Mouse (Mus musculus) kidney, postnatal 4 days (tissue): ENCODE results near the gene Olfr507.
"Not testable (repeated sequence)": the region's sequence is repeated elsewhere in the genome, so short reads cannot be mapped to it uniquely, and the experiment has no call there.

ENCODE experiments used
- DNase-seq, 2 experiments: peaks; one replicate each; pipeline ENCODE4 v3.0.0; 2021; ENCODE audit warnings: mixed read lengths in 2 of 2

The Olfr507 gene

DNA sequence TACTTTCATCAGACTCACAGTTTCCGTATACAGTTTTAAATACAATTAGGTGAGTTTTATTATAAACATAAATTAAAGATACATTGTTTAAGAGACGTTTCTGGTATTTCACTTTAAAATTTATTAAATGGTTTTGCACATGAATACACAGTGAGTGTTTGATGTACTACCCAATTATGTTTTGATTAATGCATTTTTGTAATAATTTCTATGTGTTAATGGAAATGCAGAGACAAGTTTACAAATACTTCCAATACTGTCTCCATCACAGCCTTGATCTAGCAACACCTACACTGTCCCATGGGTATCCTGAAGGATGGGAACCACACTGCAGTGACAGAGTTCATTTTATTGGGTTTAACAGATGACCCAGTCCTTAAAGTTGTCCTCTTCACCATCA lies at the start of gene Olfr507:
TSS of gene Olfr507 (plus strand) at position 301 of the 400 bp plus-strand sequence.
- DNase-seq, result no peak

- DNase-seq, result no peak
These were observed 31.8 kb upstream of the Olfr507 start for GRCm38 (mm10) chr7:108589797-108590196.

GRCm38 (mm10) chr7:108601916-108602315 lies 19.7 kb upstream of the Olfr507 start:
- not testable (repeated sequence) for DNase-seq

- DNase-seq, result no peak
These were observed 11.1 kb upstream of the Olfr507 start, which contains the start of gene Olfr506 for GRCm38 (mm10) chr7:108610487-108610886. Gene Olfr506, plus strand, starts transcription at chr7:108610787.

DNA sequence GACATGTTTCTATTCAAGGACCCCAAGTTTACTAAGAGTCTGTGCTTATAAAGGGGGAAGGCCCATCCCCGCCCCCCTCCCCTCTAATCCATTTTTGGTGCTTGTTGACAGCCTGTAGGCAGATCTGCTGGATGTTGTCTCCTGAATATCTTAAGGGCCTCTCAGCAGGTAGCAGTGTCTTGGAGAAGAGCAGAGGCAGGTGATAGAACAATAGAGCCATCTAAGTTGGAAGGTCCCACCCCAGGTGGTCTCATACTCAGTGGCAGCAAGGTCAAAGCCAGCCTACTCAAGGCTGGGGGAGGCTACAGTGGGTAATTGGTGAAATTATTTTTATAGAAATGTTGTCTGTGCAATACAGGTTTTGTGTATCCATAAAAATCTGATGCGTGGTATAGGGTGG lies 7.5 kb upstream of the Olfr507 start:
- DNase-seq, result no peak

DNA sequence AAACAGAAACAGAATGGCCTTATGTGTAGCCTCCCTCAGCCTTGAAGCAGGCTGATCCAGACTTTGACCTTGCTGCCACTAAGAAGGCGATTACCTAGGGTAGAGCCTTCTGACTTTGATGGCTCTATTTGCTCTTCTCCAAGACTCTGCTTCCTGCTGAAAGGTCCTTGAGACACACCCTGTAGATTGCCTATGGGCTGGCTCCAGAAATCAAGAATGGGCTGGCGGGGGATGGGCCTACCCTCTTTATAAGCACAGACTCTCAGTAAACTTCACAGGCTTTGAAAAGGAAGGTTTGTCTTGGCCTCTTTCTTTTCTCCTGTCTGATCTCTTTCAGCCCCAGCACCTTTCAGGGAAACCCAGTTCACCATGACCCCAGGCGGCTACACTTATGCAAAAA lies 4.8 kb upstream of the Olfr507 start:
- DNase-seq, result not testable (repeated sequence)

- DNase-seq, result no peak
These were observed 8.1 kb downstream of the Olfr507 start, which contains the start of gene Olfr508 for GRCm38 (mm10) chr7:108629694-108630093. Gene Olfr508, plus strand, starts transcription at chr7:108629994.

- no peak for DNase-seq
These were observed 30.2 kb downstream of the Olfr507 start, which contains the start of gene Olfr509 for GRCm38 (mm10) chr7:108651806-108652205. Gene Olfr509, minus strand, starts transcription at chr7:108651906.

- DNase-seq, result no peak
These were observed 40.8 kb downstream of the Olfr507 start for GRCm38 (mm10) chr7:108662419-108662818.

GRCm38 (mm10) chr7:108666118-108666517 lies 44.5 kb downstream of the Olfr507 start, which contains the start of gene Olfr510:
Gene Olfr510, plus strand, starts transcription at chr7:108666418.
- DNase-seq, result no peak

- DNase-seq, result no peak
These were observed 49.4 kb downstream of the Olfr507 start for GRCm38 (mm10) chr7:108671058-108671457.
